Mouse (Mus musculus) gastrocnemius, adult 18-20 months (tissue): ENCODE measurements around the gene Gm11034. TPM values are rescaled to one million over a fixed set of nuclear protein-coding genes. Genes with fewer than 3 reads are reported as not detected.

Source experiments
- DNase-seq: peaks from one replicate; pipeline ENCODE4 v3.0.0; 2021; ENCODE audit warnings: low spot score
- total RNA-seq, 2 experiments: library from RNA; stranded (reverse); gene quantifications; 2 replicates each; pipeline ENCODE4 v1.2.3; 2021

Gm11034 gene
- total RNA-seq, 2 experiments from 2014 or later = not detected

- DNase-seq = no peak
Measured at GRCm38 (mm10) chr8:72211846-72212245, 1.6 kb downstream of the Gm11034 start.

GRCm38 (mm10) chr8:72210710-72211109 lies 2.7 kb downstream of the Gm11034 start:
- DNase-seq = no peak

GRCm38 (mm10) chr8:72210222-72210621 lies 3.2 kb downstream of the Gm11034 start:
- no peak for DNase-seq

DNA sequence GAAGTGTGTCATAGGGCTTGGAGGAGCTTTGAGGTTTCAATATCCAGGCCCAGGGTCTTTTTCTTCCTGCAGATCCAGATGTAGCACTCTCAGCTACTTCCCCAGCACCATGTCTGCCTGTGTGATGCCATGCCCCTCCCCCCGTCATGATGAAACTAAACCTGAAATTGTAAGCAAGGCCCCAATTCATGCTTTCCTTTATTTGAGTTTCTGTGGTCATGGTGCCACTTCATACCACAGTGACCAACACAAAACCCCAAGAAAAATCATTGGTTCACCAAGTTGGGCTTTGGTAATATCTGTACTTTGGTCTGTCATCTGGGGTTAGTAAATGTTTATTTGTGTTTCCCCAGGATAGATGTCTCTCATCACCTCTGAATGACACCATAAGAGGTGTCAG lies 4.9 kb downstream of the Gm11034 start:
- no peak for DNase-seq

- DNase-seq = no peak
Measured at GRCm38 (mm10) chr8:72197997-72198396, 15.4 kb downstream of the Gm11034 start.

- DNase-seq = no peak
Measured at GRCm38 (mm10) chr8:72192065-72192464, 21.4 kb downstream of the Gm11034 start.

DNA sequence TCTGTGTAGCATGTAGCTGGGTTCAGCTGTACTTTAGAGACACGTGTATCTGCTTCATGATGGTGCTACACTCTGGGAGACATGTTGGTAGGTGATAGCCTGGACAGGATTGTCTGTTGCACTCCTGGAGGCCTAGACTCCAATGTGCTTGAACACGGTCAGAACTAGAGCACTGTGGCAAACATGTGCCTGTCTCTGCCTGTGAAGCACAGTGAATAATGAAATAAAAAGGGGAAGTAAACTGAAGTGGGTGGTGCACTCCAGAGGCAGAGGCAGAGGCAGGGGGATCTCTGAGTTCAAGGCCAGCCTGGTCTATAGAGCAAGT lies 23.3 kb downstream of the Gm11034 start:
- DNase-seq = no peak

GRCm38 (mm10) chr8:72189417-72190214 lies 23.8 kb downstream of the Gm11034 start, which contains the start of gene Hsh2d:
Gene Hsh2d, plus strand, starts transcription at chr8:72189638.
- no peak for DNase-seq

- peak; percentile 16 for DNase-seq
Measured at GRCm38 (mm10) chr8:72187793-72188331, 25.6 kb downstream of the Gm11034 start.

DNA sequence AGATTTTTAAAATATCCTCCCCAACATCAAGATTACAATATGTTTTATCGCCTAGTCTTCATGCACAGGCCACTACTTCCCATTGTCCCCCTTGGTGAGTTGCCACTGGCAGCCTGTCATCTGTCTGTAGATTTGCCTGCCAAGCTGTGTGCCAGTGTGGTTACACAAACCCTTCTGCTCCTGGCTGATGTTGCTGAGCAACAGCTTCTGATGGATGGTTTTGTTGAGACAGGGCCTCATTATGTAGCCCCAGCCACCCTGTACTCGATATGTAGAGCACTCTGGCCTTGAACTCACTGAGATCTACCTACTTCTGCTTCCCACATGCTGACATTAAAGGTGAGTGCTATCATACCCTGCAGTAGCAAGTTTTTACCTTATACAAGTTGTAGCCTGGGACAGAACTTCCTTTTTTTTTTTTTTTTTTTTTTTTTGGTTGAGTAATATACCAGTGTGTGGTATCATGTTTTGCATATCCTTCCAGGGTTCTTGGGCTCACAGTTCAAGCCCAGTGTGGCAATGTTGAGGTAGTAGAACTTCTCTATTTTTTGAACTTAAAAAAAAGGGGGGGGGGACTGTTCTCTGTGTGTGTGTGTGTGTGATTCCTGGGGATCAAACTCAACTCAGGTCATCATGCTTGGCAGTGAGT lies 29.8 kb downstream of the Gm11034 start:
- no peak for DNase-seq

GRCm38 (mm10) chr8:72177346-72177925 lies 36.0 kb downstream of the Gm11034 start:
- peak; percentile 80 for DNase-seq

- DNase-seq = no peak
Measured at GRCm38 (mm10) chr8:72169681-72170249, 43.7 kb downstream of the Gm11034 start.

- no peak for DNase-seq
Measured at GRCm38 (mm10) chr8:72169098-72169668, 44.3 kb downstream of the Gm11034 start.

Other genes with a start within 250 kb of the Gm11034 start
- gene Cyp4f18, start 204.0 kb downstream of the Gm11034 start, total RNA-seq = under 1 TPM; 0.23 to 0.38 TPM
- gene Olfr372, start 172.4 kb downstream of the Gm11034 start, total RNA-seq = not detected
- gene Olfr373, start 130.5 kb downstream of the Gm11034 start, total RNA-seq = not detected
- gene Olfr374, start 106.6 kb downstream of the Gm11034 start, total RNA-seq = not detected
- gene Tpm4, start 78.7 kb downstream of the Gm11034 start, total RNA-seq = 10 to 100 TPM; 23.8 to 42.5 TPM
- 10 to 100 TPM in 1 of 2 experiments, 1 to 10 TPM in 1; 8.9 to 10.6 TPM for gene Rab8a, start 52.4 kb downstream of the Gm11034 start, total RNA-seq
- not detected for gene Hsh2d, start 24.0 kb downstream of the Gm11034 start, total RNA-seq
- not detected for gene Cib3, start 799 bp downstream of the Gm11034 start, total RNA-seq
- 1 to 10 TPM; 7.3 to 9.4 TPM for gene Fam32a, start 6.1 kb upstream of the Gm11034 start, total RNA-seq
- 10 to 100 TPM; 20.9 to 21.8 TPM for gene Ap1m1, start 26.4 kb upstream of the Gm11034 start, total RNA-seq
- 1 to 10 TPM; 1.8 to 3.4 TPM for gene Gm10282, start 91.6 kb upstream of the Gm11034 start, total RNA-seq
- gene Klf2, start 105.4 kb upstream of the Gm11034 start, total RNA-seq = 10 to 100 TPM; 22.5 to 37.9 TPM
- 10 to 100 TPM; 21.9 to 22.5 TPM for gene Eps15l1, start 207.8 kb upstream of the Gm11034 start, total RNA-seq
- 1 to 10 TPM; 3.5 to 4.7 TPM for gene Calr3, start 230.2 kb upstream of the Gm11034 start, total RNA-seq
- 1 to 10 TPM; 3.5 to 4.2 TPM for gene 1700030K09Rik, start 230.2 kb upstream of the Gm11034 start, total RNA-seq